Mouse (Mus musculus) spleen, embryonic (tissue): Measurements from ENCODE around the gene Adpgk.

Experiments used
- CTCF ChIA-PET: fragments of 350-600 bp; sonication (Branson Sonifier 250); formaldehyde crosslinking; loops from one replicate; lab custom pipeline; 2022; lab: Charles Lee

Gene Adpgk

DNA sequence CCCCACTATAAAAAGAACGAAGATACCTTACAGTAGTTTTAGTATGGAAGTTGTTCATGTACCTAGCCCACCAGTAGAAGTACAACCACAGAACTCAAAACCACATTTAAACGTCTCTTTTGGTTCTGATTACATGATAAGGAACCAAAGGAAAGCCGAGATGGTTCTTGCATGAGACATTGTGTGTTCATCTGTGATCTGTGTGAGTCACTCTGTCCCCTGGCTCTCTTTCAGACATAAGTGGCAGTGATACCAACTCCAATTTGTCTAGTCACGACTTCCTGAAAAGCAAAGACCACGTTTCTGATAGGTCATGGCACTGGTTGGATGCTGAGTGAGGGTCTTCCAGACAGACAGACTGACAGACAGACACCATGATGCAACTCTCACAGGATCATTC lies 77.9 kb downstream of the Adpgk start:
- CTCF ChIA-PET: no interaction called here

DNA sequence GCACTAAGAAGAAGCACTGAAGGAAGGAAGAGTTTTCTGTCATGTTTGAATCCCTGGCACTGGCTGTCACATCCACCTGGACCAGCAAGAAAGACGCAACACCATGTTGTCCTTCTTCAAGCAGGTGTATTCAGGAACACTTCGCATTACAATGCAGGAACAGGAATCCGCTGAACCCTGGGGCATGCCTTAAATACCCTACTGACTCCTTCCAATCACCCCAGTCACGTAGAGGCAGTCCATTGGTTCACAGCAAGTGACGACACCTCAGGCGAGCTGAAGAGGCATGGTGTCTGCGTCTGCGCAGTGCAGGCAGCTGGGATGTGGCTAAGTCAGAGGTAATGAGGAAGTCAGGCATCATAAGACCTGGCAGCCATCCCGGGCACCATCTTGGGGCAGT lies 78.3 kb downstream of the Adpgk start:
- CTCF ChIA-PET: no interaction called here
